Mouse (Mus musculus): ENCODE data around the gene Ssna1. TPM values are rescaled to one million over a fixed set of nuclear protein-coding genes. Genes with fewer than 3 reads are reported as not detected.
"Not testable (repeated sequence)": the region's sequence is repeated elsewhere in the genome, so short reads cannot be mapped to it uniquely, and the experiment has no call there.

Gene Ssna1
- polyA plus RNA-seq, 1 experiment: 41.7 TPM

DNA sequence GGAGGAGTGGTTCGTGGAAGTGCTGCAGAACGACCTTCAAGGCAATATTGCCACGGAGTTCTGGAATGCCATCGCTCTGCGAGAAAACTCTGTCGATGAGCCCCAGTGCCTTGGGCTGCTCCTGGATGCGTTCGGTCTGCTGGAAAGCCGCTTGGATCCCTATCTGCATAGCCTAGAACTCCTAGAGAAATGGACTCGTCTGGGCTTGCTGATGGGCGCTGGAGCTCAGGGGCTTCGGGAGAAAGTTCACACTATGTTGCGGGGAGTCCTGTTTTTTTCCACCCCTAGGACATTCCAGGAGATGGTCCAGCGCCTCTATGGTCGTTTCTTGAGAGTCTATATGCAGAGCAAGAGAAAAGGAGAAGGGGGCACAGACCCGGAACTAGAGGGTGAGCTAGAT, 772 bp upstream of the Ssna1 start:
- peak overlapping the region; percentile 79 for H3K4me3 ChIP-seq (ENCODE audit: insufficient read depth, low read depth, low read length)
- peaks cover 11% of the 10 kb centered on the region for H3K4me1 ChIP-seq (ENCODE audit: control insufficient read depth, insufficient read depth, insufficient read length, low read length)
- no peak overlapping the region for H3K27ac ChIP-seq (replicated peaks; ENCODE audit: low read depth, low read length)

DNA sequence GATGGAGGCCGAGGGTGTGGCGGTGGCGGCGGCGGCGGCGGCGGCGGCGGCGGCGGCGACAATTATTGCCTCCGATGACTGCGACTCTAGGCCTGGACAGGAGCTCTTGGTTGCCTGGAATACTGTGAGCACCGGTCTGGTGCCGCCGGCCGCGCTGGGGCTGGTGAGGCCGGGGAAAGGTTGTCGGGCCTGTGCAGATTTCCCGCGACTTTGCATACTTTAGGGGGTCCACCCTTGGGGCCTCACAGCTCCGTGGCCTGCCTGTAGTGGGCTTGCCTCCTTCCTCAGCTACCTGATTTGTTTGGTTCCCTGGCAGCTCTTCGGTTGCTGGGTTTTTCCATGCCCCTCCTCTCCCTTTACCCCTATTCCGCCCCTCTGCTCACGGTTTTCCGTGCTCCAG, 277 bp upstream of the Ssna1 start:
- peaks cover 11% of the 10 kb centered on the region for H3K4me1 ChIP-seq (ENCODE audit: control insufficient read depth, insufficient read depth, insufficient read length, low read length)
- H3K27ac ChIP-seq (replicated peaks; ENCODE audit: low read depth, low read length): no peak overlapping the region
- peak overlapping the region; percentile 79 for H3K4me3 ChIP-seq (ENCODE audit: insufficient read depth, low read depth, low read length)

DNA sequence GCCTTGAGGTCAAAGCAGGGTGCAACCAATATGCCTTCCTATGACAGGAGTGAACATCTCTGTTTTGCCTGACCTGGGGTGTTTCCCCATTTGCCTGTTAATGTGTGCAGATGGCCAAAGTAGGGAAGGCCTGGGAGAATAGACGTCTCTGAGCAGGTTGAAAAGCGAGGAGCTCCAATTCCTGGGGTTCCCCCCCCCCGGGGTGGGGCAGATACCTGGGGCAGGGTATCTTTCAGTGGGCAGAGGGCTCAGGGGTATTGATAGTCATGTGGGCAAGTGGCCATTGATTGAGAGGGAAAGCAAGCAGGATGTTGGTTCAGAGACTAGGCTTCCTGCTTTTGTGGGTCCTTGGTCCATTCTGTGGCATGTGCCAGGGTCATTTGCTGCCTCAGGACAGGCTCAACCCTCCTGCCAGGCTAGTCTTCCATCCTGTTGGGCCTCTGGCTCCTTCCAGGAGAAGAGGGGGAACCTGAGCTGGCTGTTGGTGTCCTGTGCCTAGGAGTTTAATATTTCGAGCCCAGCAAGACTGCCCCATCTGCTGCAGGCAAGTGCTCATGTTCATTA, 4.4 kb downstream of the Ssna1 start:
- Histone ChIP-seq H3K4me1 (ENCODE audit: control insufficient read depth, insufficient read depth, insufficient read length, low read length) (peaks cover 45% of the 10 kb centered on the region), H3K27ac (replicated peaks; ENCODE audit: low read depth, low read length) (no peak overlapping the region), H3K4me3 (ENCODE audit: insufficient read depth, low read depth, low read length) (no peak overlapping the region)

DNA sequence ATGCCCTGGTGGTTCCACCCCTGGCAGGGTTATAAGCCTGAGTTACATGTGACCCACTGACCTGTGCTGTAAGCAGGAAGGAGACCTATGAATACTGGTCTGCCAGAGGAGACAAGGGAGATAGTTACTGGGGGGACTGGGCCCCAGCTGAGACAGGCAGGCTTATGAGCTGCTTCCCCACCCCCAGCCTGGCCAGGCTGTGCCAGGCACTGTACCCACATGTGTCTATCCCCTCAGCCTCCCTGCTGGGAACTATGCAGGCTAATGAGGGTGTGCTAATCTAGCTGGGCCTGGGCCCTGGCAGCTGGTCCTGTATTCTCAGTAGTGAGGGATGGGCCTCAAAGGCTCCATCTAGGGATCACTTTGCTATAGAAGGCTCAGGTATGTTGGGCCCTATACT, 5.0 kb downstream of the Ssna1 start:
- H3K27ac ChIP-seq (replicated peaks; ENCODE audit: low read depth, low read length): peak overlapping the region; percentile 15; the same call in 1 of the 2 replicates
- H3K4me1 ChIP-seq (ENCODE audit: control insufficient read depth, insufficient read depth, insufficient read length, low read length): peaks cover 44% of the 10 kb centered on the region
- H3K4me3 ChIP-seq (ENCODE audit: insufficient read depth, low read depth, low read length): no peak overlapping the region

DNA sequence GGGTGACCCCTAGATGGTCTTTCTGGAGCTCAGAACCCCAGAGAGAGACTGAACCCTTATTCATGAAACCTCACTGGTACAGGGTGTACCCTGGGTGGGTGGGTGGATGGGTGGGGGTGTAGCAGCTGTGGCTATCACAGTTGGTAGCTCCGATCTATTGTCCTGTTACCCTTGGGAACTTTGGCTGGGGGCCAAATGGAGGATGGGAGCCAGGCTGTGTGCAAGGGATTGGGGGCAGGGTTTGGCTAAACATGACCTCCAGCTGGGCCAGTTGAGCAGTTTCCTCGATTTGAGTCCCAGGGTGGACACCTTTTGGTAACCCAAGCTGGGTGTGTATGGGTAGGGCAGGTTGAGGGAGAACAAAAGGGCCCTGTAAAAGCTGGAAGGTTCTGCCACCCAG, 5.5 kb downstream of the Ssna1 start:
- Histone ChIP-seq H3K4me1 (ENCODE audit: control insufficient read depth, insufficient read depth, insufficient read length, low read length) (peaks cover 44% of the 10 kb centered on the region), H3K27ac (replicated peaks; ENCODE audit: low read depth, low read length) (peak overlapping the region; percentile 59), H3K4me3 (ENCODE audit: insufficient read depth, low read depth, low read length) (no peak overlapping the region)

DNA sequence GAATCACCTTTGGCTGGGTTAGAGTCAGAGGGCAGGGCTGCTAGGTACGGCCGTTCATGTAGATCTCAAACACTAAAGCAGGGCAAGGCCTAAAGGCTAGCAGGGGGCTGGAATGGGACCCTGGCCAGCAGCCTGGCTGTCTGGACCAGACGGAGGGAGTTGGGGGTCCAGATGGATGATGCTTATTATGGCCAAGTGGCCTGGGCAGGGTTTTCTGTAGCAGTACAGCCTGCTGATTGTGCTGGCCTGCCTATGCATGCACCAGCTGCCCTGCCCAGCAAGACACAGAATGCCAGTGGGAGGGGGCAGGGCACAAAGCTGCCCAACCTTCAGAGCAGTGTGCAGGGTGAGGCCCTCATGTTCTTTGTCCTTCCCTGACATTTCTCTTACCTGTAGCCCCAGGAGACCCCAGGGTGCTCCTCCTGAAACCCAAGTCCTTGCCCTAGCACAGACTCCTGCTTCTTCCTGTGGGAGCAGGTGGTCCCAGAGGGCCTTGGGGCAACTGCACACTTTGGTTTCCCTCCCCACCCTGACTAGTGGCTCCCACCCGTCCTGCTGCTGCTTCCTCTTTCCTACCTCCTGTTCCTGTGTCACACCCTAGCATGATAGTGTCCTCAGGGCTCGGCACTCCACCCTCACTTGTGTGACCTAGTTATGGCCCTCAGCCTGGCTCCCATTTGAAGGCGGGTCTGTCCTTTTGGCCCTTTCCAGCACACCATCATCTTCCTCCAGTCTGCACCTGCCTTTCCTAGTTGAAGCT, 6.2 kb downstream of the Ssna1 start:
- Histone ChIP-seq H3K4me1 (ENCODE audit: control insufficient read depth, insufficient read depth, insufficient read length, low read length) (peaks cover 38% of the 10 kb centered on the region), H3K4me3 (ENCODE audit: insufficient read depth, low read depth, low read length) (no peak overlapping the region; the same call in 1 of the 2 replicates), H3K27ac (replicated peaks; ENCODE audit: low read depth, low read length) (peak overlapping the region; percentile 59)

DNA sequence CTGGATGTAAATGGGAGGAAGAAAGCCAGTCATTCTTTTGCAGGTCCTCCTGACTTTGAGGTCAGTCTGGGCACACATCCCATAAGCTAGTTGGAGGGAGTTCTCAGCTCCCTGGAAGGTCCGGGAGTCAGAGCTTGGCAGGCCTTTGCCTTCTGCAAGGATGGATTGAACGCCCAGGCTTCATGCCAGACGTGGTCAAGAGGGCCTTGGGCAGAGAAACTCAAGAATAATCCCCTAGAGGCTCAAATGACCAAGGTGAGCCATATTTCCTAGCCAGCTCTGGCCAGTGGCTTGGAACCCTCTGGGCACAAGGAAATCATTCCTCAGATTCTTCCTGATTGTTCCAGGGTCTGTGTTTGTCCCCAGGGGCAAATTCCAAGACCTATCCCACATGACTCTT, 7.4 kb downstream of the Ssna1 start:
- no peak overlapping the region for H3K27ac ChIP-seq (replicated peaks; ENCODE audit: low read depth, low read length)
- peaks cover 37% of the 10 kb centered on the region for H3K4me1 ChIP-seq (ENCODE audit: control insufficient read depth, insufficient read depth, insufficient read length, low read length)
- H3K4me3 ChIP-seq (ENCODE audit: insufficient read depth, low read depth, low read length): no peak overlapping the region

DNA sequence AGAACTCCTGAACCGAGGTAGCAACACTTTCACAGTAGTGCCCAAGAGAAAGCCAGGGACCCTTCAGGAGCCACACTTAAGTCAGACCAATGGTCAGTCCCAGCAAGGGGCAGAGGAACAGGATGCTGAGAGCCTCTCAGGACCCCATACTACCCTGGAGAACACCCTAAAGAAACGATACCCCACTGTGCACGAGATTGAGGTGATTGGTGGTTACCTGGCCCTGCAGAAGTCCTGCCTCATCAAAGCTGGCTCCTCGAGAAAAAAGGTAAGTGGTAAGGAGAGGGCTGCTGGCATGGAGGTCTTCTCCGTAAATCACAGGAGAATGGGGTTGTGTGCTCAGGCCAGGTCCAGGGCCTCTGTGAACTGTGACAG, 8.0 kb downstream of the Ssna1 start:
- Histone ChIP-seq H3K27ac (replicated peaks; ENCODE audit: low read depth, low read length) (no peak overlapping the region), H3K4me3 (ENCODE audit: insufficient read depth, low read depth, low read length) (no peak overlapping the region)

DNA sequence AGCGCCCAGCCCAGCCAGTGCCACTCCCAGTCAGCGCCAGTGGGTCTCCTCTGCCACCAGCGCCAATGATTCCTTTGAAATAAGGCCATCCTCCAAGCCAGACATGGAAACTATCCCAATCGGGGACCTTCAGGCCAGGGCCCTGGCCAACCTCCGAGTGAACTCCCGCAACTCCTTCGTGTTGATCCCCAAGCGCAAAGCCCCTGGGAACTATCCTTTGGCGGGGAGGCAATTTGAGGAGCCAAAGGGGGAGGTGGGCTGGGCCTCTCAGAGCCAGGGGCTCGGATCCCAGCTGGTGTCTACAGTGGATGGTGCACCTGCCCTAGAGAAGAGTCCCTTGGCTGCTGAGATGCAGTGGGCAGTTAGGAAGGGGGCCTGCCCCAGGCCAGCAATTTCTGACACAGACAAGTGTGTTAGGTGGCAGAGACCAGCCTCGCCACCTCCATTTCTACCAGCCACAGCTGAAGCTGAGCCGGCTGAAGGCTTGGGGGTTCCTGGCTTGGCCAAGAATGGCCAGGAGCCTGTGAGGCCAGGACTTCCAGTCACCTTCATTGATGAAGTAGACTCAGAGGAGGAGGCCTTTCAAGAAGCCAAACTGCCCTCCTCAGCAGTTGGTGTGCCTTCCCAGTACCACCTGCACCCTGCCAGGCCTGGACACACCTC, 8.5 kb downstream of the Ssna1 start:
- Histone ChIP-seq H3K27ac (replicated peaks; ENCODE audit: low read depth, low read length) (no peak overlapping the region), H3K4me1 (ENCODE audit: control insufficient read depth, insufficient read depth, insufficient read length, low read length) (peaks cover 37% of the 10 kb centered on the region), H3K4me3 (ENCODE audit: insufficient read depth, low read depth, low read length) (peak overlapping the region; percentile 63)

More for the DNA sequence above, 8.0 kb downstream of the Ssna1 start:
- peaks cover 37% of the 10 kb centered on the region for H3K4me1 ChIP-seq (ENCODE audit: control insufficient read depth, insufficient read depth, insufficient read length, low read length)

DNA sequence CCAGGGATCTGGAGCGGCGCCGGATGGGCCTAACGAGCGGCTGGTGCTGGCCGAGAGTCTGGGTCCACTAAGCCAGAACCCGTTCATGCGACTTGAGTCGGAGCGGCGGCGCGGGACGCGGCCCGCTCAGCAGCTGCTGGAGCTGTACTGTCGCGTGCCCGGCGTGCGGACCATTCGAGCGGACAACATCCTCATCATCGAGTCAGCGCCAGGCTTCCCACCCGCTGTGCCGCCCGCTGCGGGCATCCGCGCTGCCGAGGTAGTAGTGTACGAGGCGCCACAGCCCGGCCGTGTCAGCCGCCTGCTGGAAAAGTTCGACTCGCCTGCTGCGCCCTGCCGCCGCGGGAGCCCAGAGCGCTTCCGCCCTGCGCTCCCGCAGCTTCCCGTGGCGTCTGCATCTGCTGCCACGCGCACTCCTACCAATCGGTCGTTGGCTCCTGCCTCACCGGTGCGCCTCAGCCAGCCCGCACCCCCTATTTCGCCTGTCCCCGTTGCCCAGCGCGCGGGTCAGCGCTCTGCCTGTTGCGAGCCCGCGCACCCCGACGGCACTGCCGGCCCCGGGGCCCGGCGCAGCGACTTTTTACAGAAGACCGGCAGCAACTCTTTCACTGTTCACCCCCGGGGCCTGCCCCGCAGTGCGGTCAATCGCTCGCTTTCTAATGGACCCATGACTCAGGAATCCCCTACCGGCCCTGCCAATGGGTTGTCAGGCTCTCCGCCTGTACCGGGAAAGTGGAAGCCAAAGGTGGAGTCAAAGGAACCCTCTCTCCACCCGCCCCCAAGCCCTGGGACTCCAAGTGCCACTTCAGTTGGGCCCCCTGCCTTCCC, 9.2 kb downstream of the Ssna1 start:
- Histone ChIP-seq H3K4me3 (ENCODE audit: insufficient read depth, low read depth, low read length) (peak overlapping the region; percentile 63), H3K27ac (replicated peaks; ENCODE audit: low read depth, low read length) (no peak overlapping the region), H3K4me1 (ENCODE audit: control insufficient read depth, insufficient read depth, insufficient read length, low read length) (peaks cover 37% of the 10 kb centered on the region)

DNA sequence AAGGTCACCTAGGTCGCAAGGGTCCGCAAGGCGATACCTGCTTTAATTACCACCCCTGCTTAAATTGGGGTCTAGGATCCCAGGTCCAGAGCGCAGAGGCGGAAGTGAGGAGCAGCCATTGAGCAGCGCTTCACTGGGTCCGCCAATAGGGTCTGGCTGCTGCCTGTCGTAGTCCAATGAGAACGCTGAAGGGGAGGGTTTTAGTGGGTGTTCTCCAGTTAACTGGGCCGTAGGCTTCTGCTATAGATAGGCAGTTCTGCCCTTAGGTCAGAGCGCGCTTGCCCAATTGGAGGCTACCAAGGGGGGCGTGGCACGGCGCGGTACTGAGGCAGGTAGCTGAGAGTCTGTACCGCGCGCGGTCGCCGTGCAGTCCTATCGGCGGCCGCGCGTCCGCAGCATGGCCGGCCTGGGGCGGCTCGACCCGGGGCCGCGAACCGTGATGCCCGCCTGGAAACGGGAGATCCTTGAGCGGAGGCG, 9.9 kb downstream of the Ssna1 start, which contains the start of gene Tprn:
Gene Tprn (plus strand): TSS at position 328 of the 477 bp plus-strand sequence.
- H3K27ac ChIP-seq (replicated peaks; ENCODE audit: low read depth, low read length): no peak within 1 kb of the TSS; the same call in 1 of the 2 replicates
- peaks cover 37% of the 10 kb centered on the region for H3K4me1 ChIP-seq (ENCODE audit: control insufficient read depth, insufficient read depth, insufficient read length, low read length)
- H3K4me3 ChIP-seq (ENCODE audit: insufficient read depth, low read depth, low read length): peak within 1 kb of the TSS; percentile 63

DNA sequence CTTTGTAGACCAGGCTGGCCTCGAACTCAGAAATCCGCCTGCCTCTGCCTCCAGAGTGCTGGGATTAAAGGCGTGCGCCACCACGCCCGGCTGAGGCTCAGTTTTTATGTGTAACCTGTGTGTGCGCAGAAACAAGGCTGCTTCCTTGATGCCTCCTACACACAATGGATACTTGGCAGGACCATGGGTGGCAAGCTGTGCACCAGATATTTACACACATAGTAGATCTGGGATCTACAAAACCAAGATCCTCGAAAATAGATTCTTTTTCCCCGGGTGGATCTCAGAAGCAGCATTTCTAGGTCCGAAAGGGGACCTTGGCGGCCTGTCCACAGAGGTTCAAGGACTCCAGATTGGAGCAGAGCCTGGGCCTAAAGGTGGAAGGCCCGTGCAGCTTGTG, 10.4 kb downstream of the Ssna1 start:
- H3K27ac ChIP-seq (replicated peaks; ENCODE audit: low read depth, low read length): no peak overlapping the region; the same call in 1 of the 2 replicates
- H3K4me3 ChIP-seq (ENCODE audit: insufficient read depth, low read depth, low read length): peak overlapping the region; percentile 58
- peaks cover 32% of the 10 kb centered on the region for H3K4me1 ChIP-seq (ENCODE audit: control insufficient read depth, insufficient read depth, insufficient read length, low read length)

DNA sequence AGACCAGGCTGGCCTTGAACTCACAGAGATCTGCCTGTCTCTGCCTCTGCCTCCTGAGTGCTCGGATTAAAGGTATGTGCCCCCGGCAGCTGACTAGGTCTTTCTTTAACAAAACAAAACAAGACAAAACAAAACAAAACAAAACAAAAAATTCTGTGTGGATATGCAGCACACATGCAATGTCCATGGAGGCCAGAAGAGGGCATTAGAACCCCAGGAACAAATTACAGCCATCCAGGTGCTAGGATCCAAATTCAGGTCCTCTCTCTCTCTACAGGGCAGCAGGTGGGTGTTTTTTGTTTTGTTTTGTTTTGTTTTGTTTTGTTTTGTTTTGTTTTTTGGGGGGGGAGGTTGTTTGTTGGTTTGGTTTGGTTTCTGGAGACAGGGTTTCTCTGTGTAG, 13.4 kb downstream of the Ssna1 start:
- H3K4me1 ChIP-seq (ENCODE audit: control insufficient read depth, insufficient read depth, insufficient read length, low read length): peaks cover 7% of the 10 kb centered on the region

DNA sequence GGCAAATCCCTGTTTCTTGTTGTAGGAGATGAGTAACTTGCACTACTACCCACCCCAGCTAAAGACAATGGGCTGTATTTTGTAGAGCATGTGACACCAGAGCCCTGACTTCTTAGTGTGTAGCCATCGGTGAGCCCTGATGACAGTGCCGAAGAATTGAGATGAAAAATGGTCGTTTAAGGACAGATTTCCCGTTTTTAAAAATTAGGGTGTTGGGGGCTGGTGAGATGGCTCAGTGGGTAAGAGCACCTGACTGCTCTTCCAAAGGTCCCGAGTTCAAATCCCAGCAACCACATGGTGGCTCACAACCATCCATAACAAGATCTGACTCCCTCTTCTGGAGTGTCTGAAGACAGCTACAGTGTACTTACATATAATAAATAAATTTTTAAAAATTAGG, 15.0 kb downstream of the Ssna1 start:
- H3K4me3 ChIP-seq (ENCODE audit: insufficient read depth, low read depth, low read length); H3K4me1 ChIP-seq (ENCODE audit: control insufficient read depth, insufficient read depth, insufficient read length, low read length); H3K27ac ChIP-seq (replicated peaks; ENCODE audit: low read depth, low read length): not testable (repeated sequence)

More for the DNA sequence above, 13.4 kb downstream of the Ssna1 start:
- Histone ChIP-seq H3K27ac (replicated peaks; ENCODE audit: low read depth, low read length) (no peak overlapping the region), H3K4me3 (ENCODE audit: insufficient read depth, low read depth, low read length) (no peak overlapping the region)

Data from brown adipose tissue, adult 24 weeks (tissue).